Mouse (Mus musculus) liver, embryonic 16.5 days (tissue): Measurements from ENCODE around the gene Ppp1r1c. TPM values are rescaled to one million over a fixed set of nuclear protein-coding genes. Genes with fewer than 3 reads are reported as not detected.
"Not testable (repeated sequence)": the region's sequence is repeated elsewhere in the genome, so short reads cannot be mapped to it uniquely, and the experiment has no call there.

Source experiments
- ATAC-seq: fragments of 200-750 bp; cut with Nextera tagmentation; 2 replicates; pipeline ENCODE4 v1.8.0; 2017; ENCODE audit warnings: low read depth, mild to moderate bottlenecking, moderate number of reproducible peaks, moderate library complexity
- H3K27ac ChIP-seq: fragments of 300-500 bp; sonication (generic); 2 replicates; pipeline ENCODE4 v1.5.1; 2014; ENCODE audit warnings: mild to moderate bottlenecking, low read length
- H3K27me3 ChIP-seq: fragments of 300-500 bp; sonication (generic); 2 replicates; pipeline ENCODE4 v1.6.1; 2014; ENCODE audit warnings: low read depth, low read length, mixed read lengths; ENCODE audit not compliant: control insufficient read depth, insufficient read depth
- H3K36me3 ChIP-seq: fragments of 300-500 bp; sonication (generic); 2 replicates; pipeline ENCODE4 v1.6.1; 2014; ENCODE audit warnings: mild to moderate bottlenecking; ENCODE audit not compliant: control insufficient read depth, insufficient read depth
- H3K4me1 ChIP-seq: fragments of 300-500 bp; sonication (generic); 2 replicates; pipeline ENCODE4 v1.6.1; 2014; ENCODE audit warnings: low read depth, low read length, mixed read lengths; ENCODE audit not compliant: control insufficient read depth
- H3K4me2 ChIP-seq: fragments of 300-500 bp; sonication (generic); 2 replicates; pipeline ENCODE4 v1.6.1; 2014; ENCODE audit warnings: low read depth, low read length, mixed read lengths
- H3K4me3 ChIP-seq: fragments of 300-500 bp; sonication (generic); 2 replicates; pipeline ENCODE4 v1.5.1; 2014; ENCODE audit warnings: low read depth, mild to moderate bottlenecking, low read length
- H3K9ac ChIP-seq: fragments of 300-500 bp; sonication (generic); 2 replicates; pipeline ENCODE4 v1.6.1; 2014; ENCODE audit warnings: low read depth, low read length
- H3K9me3 ChIP-seq: fragments of 300-500 bp; sonication (generic); replicated peaks from 2 replicates; pipeline ENCODE4 v1.6.1; 2016; ENCODE audit warnings: low read length; ENCODE audit not compliant: control insufficient read depth
- WGBS: fragments of 180-500 bp; shearing (Covaris S2); extraction: QIAGEN DNeasy Blood & Tissue Kit; methylation state at CpG from one replicate; pipeline ENCODE4 v1.1.7; 2014; ENCODE audit not compliant: insufficient replicate concordance; 5-methylcytosine and 5-hydroxymethylcytosine counted together
- polyA plus RNA-seq: library from polyadenylated mRNA; unstranded; fragments of >200 nt; fragmentation: Nextera tagmentation; extraction: Ambion mirVana; gene quantifications from 2 replicates; pipeline ENCODE4 v1.2.1, GENCODE M21; 2015

Ppp1r1c gene
- polyA plus RNA-seq, 1 experiment from 2014 or later, result not detected

DNA sequence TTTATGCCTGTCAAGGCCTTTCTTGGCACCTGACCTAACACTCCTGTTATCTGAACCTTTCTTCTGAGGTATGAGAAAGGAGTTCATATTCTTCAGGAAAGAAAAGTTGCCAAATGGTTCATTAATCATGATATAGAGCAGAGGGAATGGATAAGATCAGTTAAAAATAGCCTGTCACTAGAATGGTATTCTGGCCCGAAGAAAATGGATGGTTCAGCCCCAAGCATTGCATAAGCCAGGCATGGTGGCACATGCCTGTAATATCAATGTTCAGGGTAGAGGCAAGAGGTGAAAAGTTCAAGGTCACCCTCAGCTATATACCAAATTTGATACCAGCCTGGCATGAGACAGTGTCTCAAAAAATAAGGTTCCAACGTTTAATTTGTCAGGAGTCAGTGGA is 85.6 kb downstream of the Ppp1r1c start:
- Histone ChIP-seq H3K4me3 (no peak overlapping the region), H3K36me3 (no peaks in the 10 kb centered on the region), H3K4me2 (no peak overlapping the region), H3K27ac (no peak overlapping the region), H3K27me3 (no peaks in the 10 kb centered on the region), H3K4me1 (no peaks in the 10 kb centered on the region), H3K9ac (no peak overlapping the region), H3K9me3 (no peaks in the 10 kb centered on the region)
- no peak for ATAC-seq
- WGBS, result 53% methylated on average over 2 of the region's 2 CpGs

GRCm38 (mm10) chr2:79797444-79797843 is 89.9 kb downstream of the Ppp1r1c start:
- H3K4me3 ChIP-seq, result no peak overlapping the region
- H3K27me3 ChIP-seq, result no peaks in the 10 kb centered on the region
- 55% methylated on average over 2 of the region's 2 CpGs for WGBS
- no peaks in the 10 kb centered on the region for H3K9me3 ChIP-seq
- H3K9ac ChIP-seq, result no peak overlapping the region
- ATAC-seq, result no peak
- no peaks in the 10 kb centered on the region for H3K4me1 ChIP-seq
- no peak overlapping the region for H3K4me2 ChIP-seq
- no peak overlapping the region for H3K27ac ChIP-seq
- H3K36me3 ChIP-seq, result no peaks in the 10 kb centered on the region

GRCm38 (mm10) chr2:79798627-79799026 is 91.0 kb downstream of the Ppp1r1c start:
- no peaks in the 10 kb centered on the region for H3K9me3 ChIP-seq
- no peak overlapping the region for H3K4me2 ChIP-seq
- no peaks in the 10 kb centered on the region for H3K27me3 ChIP-seq
- H3K27ac ChIP-seq, result no peak overlapping the region
- WGBS, result 48% methylated on average over 7 of the region's 7 CpGs
- H3K4me1 ChIP-seq, result no peaks in the 10 kb centered on the region
- no peak overlapping the region for H3K9ac ChIP-seq
- no peaks in the 10 kb centered on the region for H3K36me3 ChIP-seq
- no peak overlapping the region for H3K4me3 ChIP-seq
- ATAC-seq, result no peak

- ATAC-seq, result no peak
- H3K27ac ChIP-seq, result no peak overlapping the region
- no peak overlapping the region for H3K9ac ChIP-seq
- no peaks in the 10 kb centered on the region for H3K4me1 ChIP-seq
- 64% methylated on average over 3 of the region's 3 CpGs for WGBS
- H3K36me3 ChIP-seq, result no peaks in the 10 kb centered on the region
- no peak overlapping the region for H3K4me2 ChIP-seq
- no peak overlapping the region for H3K4me3 ChIP-seq
- no peaks in the 10 kb centered on the region for H3K9me3 ChIP-seq
- H3K27me3 ChIP-seq, result no peaks in the 10 kb centered on the region
Measured at GRCm38 (mm10) chr2:79815708-79816484, 108.3 kb downstream of the Ppp1r1c start.

- no peaks in the 10 kb centered on the region for H3K27me3 ChIP-seq
- no peaks in the 10 kb centered on the region for H3K9me3 ChIP-seq
- ATAC-seq, result no peak
- no peak overlapping the region for H3K9ac ChIP-seq
- H3K36me3 ChIP-seq, result no peaks in the 10 kb centered on the region
- no peak overlapping the region for H3K4me2 ChIP-seq
- H3K4me3 ChIP-seq, result no peak overlapping the region
- 53% methylated on average over 3 of the region's 3 CpGs for WGBS
- no peaks in the 10 kb centered on the region for H3K4me1 ChIP-seq
- H3K27ac ChIP-seq, result no peak overlapping the region
Measured at GRCm38 (mm10) chr2:79819543-79819942, 112.0 kb downstream of the Ppp1r1c start.

DNA sequence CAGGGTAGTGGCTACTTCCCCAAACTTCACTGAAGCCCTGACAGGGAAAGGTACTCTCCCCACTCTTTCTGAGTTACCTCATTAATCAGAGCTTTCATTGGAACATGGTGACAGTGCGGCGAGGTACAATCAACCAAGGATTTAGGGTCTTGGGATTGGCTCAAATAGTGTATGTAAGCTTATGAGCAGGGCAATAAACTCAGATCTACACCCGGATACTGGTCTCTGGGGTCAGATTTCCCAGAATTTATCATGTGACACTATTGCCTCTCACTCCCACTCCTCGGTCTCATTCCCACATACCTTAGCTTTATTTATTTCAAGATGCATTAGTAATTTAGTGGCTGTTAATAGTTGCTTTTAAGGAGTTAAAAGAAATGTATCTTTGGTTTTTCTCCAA is 118.3 kb downstream of the Ppp1r1c start:
- Histone ChIP-seq H3K4me1 (no peaks in the 10 kb centered on the region), H3K4me3 (no peak overlapping the region), H3K36me3 (no peaks in the 10 kb centered on the region), H3K27ac (no peak overlapping the region), H3K9ac (no peak overlapping the region), H3K9me3 (no peaks in the 10 kb centered on the region), H3K4me2 (no peak overlapping the region), H3K27me3 (no peaks in the 10 kb centered on the region)
- no peak for ATAC-seq
- WGBS, result 60% methylated on average over 4 of the region's 4 CpGs

DNA sequence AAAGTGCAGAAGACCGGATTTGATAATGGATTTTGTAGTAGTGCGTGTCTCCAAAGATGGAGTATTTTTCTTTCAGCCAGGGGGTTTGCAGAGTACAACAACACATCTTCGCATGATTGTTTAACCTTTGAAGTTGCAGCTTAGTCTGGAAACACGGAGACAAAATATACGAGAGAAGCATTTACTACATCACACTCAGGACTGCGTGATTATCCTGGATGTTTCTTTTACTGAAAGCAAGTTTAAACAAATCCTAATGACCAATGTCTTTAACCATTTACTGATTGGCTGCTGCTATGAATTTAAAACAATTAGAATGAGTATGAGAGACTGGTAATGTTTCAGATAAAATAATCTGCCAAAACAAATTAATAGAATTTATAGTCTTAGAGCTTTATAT is 131.5 kb downstream of the Ppp1r1c start:
- 68% methylated on average over 6 of the region's 6 CpGs for WGBS
- Histone ChIP-seq H3K27me3 (no peaks in the 10 kb centered on the region), H3K27ac (no peak overlapping the region), H3K4me2 (no peak overlapping the region), H3K4me3 (no peak overlapping the region), H3K4me1 (no peaks in the 10 kb centered on the region), H3K36me3 (no peaks in the 10 kb centered on the region), H3K9ac (no peak overlapping the region), H3K9me3 (no peaks in the 10 kb centered on the region)
- ATAC-seq, result no peak

- no peak overlapping the region for H3K27ac ChIP-seq
- 49% methylated on average over 5 of the region's 5 CpGs for WGBS
Measured at GRCm38 (mm10) chr2:79839513-79839912, 131.9 kb downstream of the Ppp1r1c start.

DNA sequence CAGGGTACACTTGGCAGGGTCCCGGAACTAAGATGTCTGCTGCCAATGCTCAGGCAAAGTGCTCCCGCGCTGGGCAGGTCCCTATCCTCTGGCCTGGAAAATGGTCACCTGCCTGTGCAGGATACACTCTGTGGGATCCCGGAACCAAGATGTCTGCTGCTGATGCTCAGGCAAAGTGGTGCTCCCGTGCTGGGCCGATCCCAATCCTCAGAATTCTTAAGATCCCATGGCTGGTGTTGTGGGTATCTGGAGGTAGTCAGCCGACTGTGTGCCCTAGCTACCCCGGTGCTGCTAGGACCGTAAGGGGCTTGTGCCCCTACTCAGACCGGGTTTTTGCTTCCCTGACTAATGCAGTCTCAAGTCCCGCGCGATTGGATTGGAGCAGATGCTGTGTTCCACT is 139.8 kb downstream of the Ppp1r1c start:
- H3K9ac ChIP-seq, H3K27ac ChIP-seq, H3K4me2 ChIP-seq, H3K4me1 ChIP-seq, H3K36me3 ChIP-seq, H3K4me3 ChIP-seq, ATAC-seq, H3K27me3 ChIP-seq, H3K9me3 ChIP-seq: not testable (repeated sequence)
- 74% methylated on average over 13 of the region's 13 CpGs for WGBS

More at GRCm38 (mm10) chr2:79839513-79839912, 131.9 kb downstream of the Ppp1r1c start:
- no peak overlapping the region for H3K4me3 ChIP-seq
- H3K9me3 ChIP-seq, result no peaks in the 10 kb centered on the region
- H3K27me3 ChIP-seq, result no peaks in the 10 kb centered on the region
- no peaks in the 10 kb centered on the region for H3K36me3 ChIP-seq
- no peaks in the 10 kb centered on the region for H3K4me1 ChIP-seq
- no peak overlapping the region for H3K9ac ChIP-seq
- H3K4me2 ChIP-seq, result no peak overlapping the region
- no peak for ATAC-seq
